Mouse (Mus musculus): Measurements from ENCODE around the gene Jmjd1c.

The Jmjd1c gene

GRCm38 (mm10) chr10:67301046-67301445, 205.1 kb downstream of the Jmjd1c start:
- no peak for DNase-seq (ENCODE audit: low spot score in 2 of 2)

DNA sequence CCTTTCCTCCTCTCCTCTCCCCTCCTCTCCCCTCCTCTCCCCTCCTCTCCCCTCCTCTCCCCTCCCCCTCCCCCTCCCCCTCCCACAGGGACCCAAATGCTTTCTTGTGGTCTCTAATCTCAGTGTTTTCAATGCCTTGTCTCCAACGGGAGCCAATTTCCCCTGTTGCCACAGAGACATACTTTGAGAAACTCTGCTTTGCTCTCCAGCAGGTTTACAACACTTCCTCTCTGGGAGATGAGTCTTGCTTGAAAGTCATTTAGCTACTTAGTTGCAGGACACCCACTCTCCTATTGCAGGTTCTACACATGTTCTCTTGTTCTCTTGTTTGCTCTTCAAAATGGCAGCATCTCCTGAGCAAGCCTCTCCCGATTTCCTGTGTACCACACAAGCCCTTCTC, 206.4 kb downstream of the Jmjd1c start:
- DNase-seq (ENCODE audit: low spot score in 2 of 2): no peak
